Mouse (Mus musculus) adrenal gland, adult 10 weeks (tissue): Measurements from ENCODE around the gene Zscan4b. TPM values are rescaled to one million over a fixed set of nuclear protein-coding genes. Genes with fewer than 3 reads are reported as not detected.

Experiments used
- polyA plus RNA-seq: library from polyadenylated mRNA; stranded (reverse); fragments of 350-450 nt; fragmentation: Illumina TruSeq; extraction: RNeasy Lipid Tissue Mini Kit (QIAGEN cat#74804); gene quantifications from one replicate; pipeline ENCODE4 v1.2.3, GENCODE M21; 2014; ENCODE audit warnings: low read depth, low replicate concordance

Gene Zscan4b
- polyA plus RNA-seq, result not detected

DNA sequence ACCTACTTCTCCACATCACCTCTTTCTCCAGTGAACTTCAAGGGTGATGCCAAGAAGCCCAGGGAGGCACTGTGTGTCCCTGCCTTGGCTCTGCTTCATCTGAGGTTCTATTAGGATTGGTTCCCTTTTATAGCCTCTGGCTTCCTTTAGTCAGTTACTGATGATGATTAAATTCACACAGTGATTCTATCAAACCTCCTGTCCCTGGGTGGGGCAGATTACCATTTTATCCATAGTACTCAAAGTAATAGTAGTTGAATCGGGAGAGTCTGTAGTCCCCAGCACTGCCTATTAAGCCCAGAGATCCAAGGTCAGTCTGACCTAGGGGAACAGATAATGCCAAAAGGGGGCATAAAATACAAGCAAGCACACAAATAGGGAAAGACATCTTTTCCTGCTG lies at the start of gene Zscan4b:
Gene Zscan4b, minus strand, starts transcription at position 101 of the 400 bp plus-strand sequence.

Other genes with a start within 250 kb of the Zscan4b start
- gene Nlrp4b, start 217.3 kb downstream of the Zscan4b start, polyA plus RNA-seq, result not detected
- not detected for gene Vmn1r71, start 150.7 kb downstream of the Zscan4b start, polyA plus RNA-seq
- not detected for gene Zscan4c, start 100.7 kb upstream of the Zscan4b start, polyA plus RNA-seq
- not detected for gene Zscan4-ps1, start 164.6 kb upstream of the Zscan4b start, polyA plus RNA-seq